Mouse (Mus musculus) kidney, embryonic 14.5 days (tissue): ENCODE data around the gene Slc2a4. TPM values are rescaled to one million over a fixed set of nuclear protein-coding genes. Genes with fewer than 3 reads are reported as not detected.
"Not testable (repeated sequence)": the region's sequence is repeated elsewhere in the genome, so short reads cannot be mapped to it uniquely, and the experiment has no call there.

Source experiments
- ATAC-seq: fragments of 200-750 bp; cut with Nextera tagmentation; 2 replicates; pipeline ENCODE4 v1.8.0; 2017; ENCODE audit warnings: moderate number of reproducible peaks, mild to moderate bottlenecking, moderate TSS enrichment, moderate library complexity; ENCODE audit not compliant: low FRiP score, low TSS enrichment
- H3K27ac ChIP-seq: fragments of 300-500 bp; sonication (generic); 2 replicates; pipeline ENCODE4 v1.5.1; 2014; ENCODE audit warnings: low read depth, mild to moderate bottlenecking, low read length, moderate library complexity, mixed read lengths
- H3K27me3 ChIP-seq: fragments of 300-500 bp; sonication (generic); 2 replicates; pipeline ENCODE4 v1.6.1; 2014; ENCODE audit warnings: mild to moderate bottlenecking, low read length; ENCODE audit not compliant: control insufficient read depth, insufficient read depth
- H3K36me3 ChIP-seq: fragments of 300-500 bp; sonication (generic); 2 replicates; pipeline ENCODE4 v1.6.1; 2014; ENCODE audit warnings: low read length, mixed read lengths; ENCODE audit not compliant: control insufficient read depth, insufficient read depth
- H3K4me1 ChIP-seq: fragments of 300-500 bp; sonication (generic); 2 replicates; pipeline ENCODE4 v1.6.1; 2014; ENCODE audit warnings: low read length, mixed read lengths; ENCODE audit not compliant: control insufficient read depth, insufficient read depth
- H3K4me2 ChIP-seq: fragments of 300-500 bp; sonication (generic); replicated peaks from 2 replicates; pipeline ENCODE4 v1.6.1; 2014; ENCODE audit warnings: low read depth, mild to moderate bottlenecking, low read length
- H3K4me3 ChIP-seq: fragments of 300-500 bp; sonication (generic); 2 replicates; pipeline ENCODE4 v1.5.1; 2014; ENCODE audit warnings: mild to moderate bottlenecking, low read length
- H3K9ac ChIP-seq: fragments of 300-500 bp; sonication (generic); 2 replicates; pipeline ENCODE4 v1.6.1; 2014; ENCODE audit warnings: low read depth, mild to moderate bottlenecking, low read length, moderate library complexity
- H3K9me3 ChIP-seq: fragments of 300-500 bp; sonication (generic); 2 replicates; pipeline ENCODE4 v1.6.1; 2016; ENCODE audit warnings: low read length; ENCODE audit not compliant: control insufficient read depth
- WGBS: fragments of 180-500 bp; shearing (Covaris S2); extraction: QIAGEN DNeasy Blood & Tissue Kit; methylation state at CpG from one replicate; pipeline ENCODE4 v1.1.7; 2014; 5-methylcytosine and 5-hydroxymethylcytosine counted together
- polyA plus RNA-seq: library from polyadenylated mRNA; unstranded; fragments of >200 nt; fragmentation: Nextera tagmentation; extraction: Ambion mirVana; gene quantifications from 2 replicates; pipeline ENCODE4 v1.2.1, GENCODE M21; 2014

Gene Slc2a4
- polyA plus RNA-seq, 1 experiment from 2014 or later, result 14.1 TPM

DNA sequence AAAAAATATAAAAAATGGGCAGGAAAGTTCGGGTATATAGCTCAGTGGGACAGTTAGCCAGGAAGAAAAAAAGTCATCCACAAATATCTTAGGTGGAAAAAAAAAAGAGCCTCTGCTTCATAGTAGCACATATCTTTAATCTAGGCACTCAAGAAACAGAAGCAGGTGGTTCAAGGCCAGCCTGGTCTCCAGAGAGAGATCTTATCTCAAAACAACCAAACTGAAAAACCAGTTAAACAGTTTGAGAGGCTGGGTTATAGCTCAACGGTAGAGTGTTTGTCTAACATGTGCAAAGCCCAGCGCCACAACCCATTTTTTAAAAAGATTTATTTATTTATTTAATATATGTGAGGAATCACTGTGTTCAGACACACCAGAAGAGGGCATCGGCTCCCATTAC lies 14.9 kb downstream of the Slc2a4 start:
- no peaks in the 10 kb centered on the region for H3K9me3 ChIP-seq
- no peak for ATAC-seq
- H3K27me3 ChIP-seq, result peaks cover 9% of the 10 kb centered on the region; the same call in 1 of the 2 replicates
- WGBS, result 74% methylated on average over 4 of the region's 4 CpGs
- H3K4me1 ChIP-seq, result peaks cover 13% of the 10 kb centered on the region
- no peak overlapping the region for H3K27ac ChIP-seq
- H3K4me3 ChIP-seq, result no peak overlapping the region
- no peaks in the 10 kb centered on the region for H3K36me3 ChIP-seq
- no peak overlapping the region for H3K9ac ChIP-seq
- no peak overlapping the region for H3K4me2 ChIP-seq

DNA sequence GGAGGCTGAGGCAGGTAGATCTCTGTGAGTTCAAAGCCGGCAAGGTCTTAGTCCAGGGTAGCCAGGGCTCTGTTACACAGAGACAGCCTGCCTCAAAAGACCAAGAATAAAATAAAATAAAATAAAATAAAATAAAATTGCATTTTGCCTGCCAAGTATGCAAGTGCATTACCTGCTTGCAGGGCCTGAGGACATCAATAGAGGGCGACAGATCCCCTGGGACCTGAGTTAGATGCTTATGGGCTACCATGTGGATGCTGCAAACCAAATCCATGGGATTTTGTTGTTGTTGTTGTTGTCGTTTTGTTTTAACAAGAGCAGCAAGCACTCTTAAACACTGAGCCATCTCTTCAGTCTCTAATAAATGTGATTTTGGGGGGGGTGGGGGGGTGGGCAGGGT lies 15.7 kb downstream of the Slc2a4 start:
- Histone ChIP-seq H3K27ac (no peak overlapping the region), H3K9ac (no peak overlapping the region), H3K36me3 (no peaks in the 10 kb centered on the region), H3K4me1 (peaks cover 12% of the 10 kb centered on the region), H3K4me3 (no peak overlapping the region), H3K9me3 (no peaks in the 10 kb centered on the region), H3K27me3 (peaks cover 6% of the 10 kb centered on the region; the same call in 1 of the 2 replicates), H3K4me2 (no peak overlapping the region)
- WGBS, result 52% methylated on average over 3 of the region's 3 CpGs
- no peak for ATAC-seq

- no peak overlapping the region for H3K27ac ChIP-seq
- ATAC-seq, result no peak
- no peak overlapping the region for H3K4me2 ChIP-seq
- no peaks in the 10 kb centered on the region for H3K9me3 ChIP-seq
- H3K27me3 ChIP-seq, result peaks cover 6% of the 10 kb centered on the region; the same call in 1 of the 2 replicates
- no peak overlapping the region for H3K4me3 ChIP-seq
- H3K4me1 ChIP-seq, result peaks cover 9% of the 10 kb centered on the region
- 80% methylated on average over 8 of the region's 8 CpGs for WGBS
- H3K36me3 ChIP-seq, result no peaks in the 10 kb centered on the region
- H3K9ac ChIP-seq, result no peak overlapping the region
These were observed 16.2 kb downstream of the Slc2a4 start for GRCm38 (mm10) chr11:69931769-69932168.

- WGBS, result 67% methylated on average over 3 of the region's 3 CpGs
- Histone ChIP-seq H3K9ac (no peak overlapping the region), H3K9me3 (no peaks in the 10 kb centered on the region), H3K4me3 (no peak overlapping the region), H3K36me3 (no peaks in the 10 kb centered on the region), H3K4me1 (peaks cover 9% of the 10 kb centered on the region), H3K4me2 (no peak overlapping the region), H3K27me3 (peaks cover 3% of the 10 kb centered on the region; the same call in 1 of the 2 replicates), H3K27ac (no peak overlapping the region)
- ATAC-seq, result no peak
These were observed 16.9 kb downstream of the Slc2a4 start for GRCm38 (mm10) chr11:69930967-69931537.

GRCm38 (mm10) chr11:69930176-69930575 lies 17.8 kb downstream of the Slc2a4 start:
- H3K36me3 ChIP-seq, ATAC-seq: not testable (repeated sequence)
- WGBS, result 89% methylated on average over 8 of the region's 8 CpGs

DNA sequence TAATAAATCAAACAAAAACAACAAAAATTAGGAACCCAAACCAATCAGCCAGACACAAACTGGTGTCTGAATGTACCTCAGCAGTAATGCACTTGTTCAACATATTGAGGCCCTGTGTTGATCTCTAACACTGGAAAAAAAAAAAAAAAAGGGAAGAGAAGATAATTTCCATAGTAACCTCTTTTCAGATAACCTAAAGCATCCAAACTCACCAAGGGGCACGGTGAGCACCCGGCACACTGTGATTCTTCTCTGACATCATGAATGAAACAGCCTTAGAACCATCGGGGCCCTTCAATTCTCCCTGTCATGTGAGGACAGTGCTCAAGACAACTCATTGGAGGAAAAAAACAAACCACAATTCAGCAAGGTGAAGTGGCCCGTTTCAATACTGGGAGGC lies 18.3 kb downstream of the Slc2a4 start:
- Histone ChIP-seq H3K9ac (no peak overlapping the region), H3K4me3 (no peak overlapping the region), H3K36me3 (no peaks in the 10 kb centered on the region), H3K4me2 (no peak overlapping the region), H3K9me3 (no peaks in the 10 kb centered on the region), H3K27me3 (no peaks in the 10 kb centered on the region), H3K27ac (no peak overlapping the region), H3K4me1 (peaks cover 5% of the 10 kb centered on the region; the same call in 1 of the 2 replicates)
- WGBS, result 82% methylated on average over 4 of the region's 4 CpGs
- ATAC-seq, result no peak

More at GRCm38 (mm10) chr11:69930176-69930575, 17.8 kb downstream of the Slc2a4 start:
- H3K9me3 ChIP-seq, H3K4me3 ChIP-seq, H3K4me1 ChIP-seq, H3K27ac ChIP-seq, H3K9ac ChIP-seq, H3K27me3 ChIP-seq, H3K4me2 ChIP-seq: not testable (repeated sequence)

GRCm38 (mm10) chr11:69927501-69927900 lies 20.5 kb downstream of the Slc2a4 start:
- WGBS, result 96% methylated on average over 2 of the region's 2 CpGs
- Histone ChIP-seq H3K4me2 (no peak overlapping the region), H3K9me3 (no peaks in the 10 kb centered on the region), H3K9ac (no peak overlapping the region), H3K27me3 (no peaks in the 10 kb centered on the region), H3K36me3 (no peaks in the 10 kb centered on the region), H3K4me1 (peaks cover 5% of the 10 kb centered on the region; the same call in 1 of the 2 replicates), H3K27ac (no peak overlapping the region), H3K4me3 (no peak overlapping the region)
- no peak for ATAC-seq

DNA sequence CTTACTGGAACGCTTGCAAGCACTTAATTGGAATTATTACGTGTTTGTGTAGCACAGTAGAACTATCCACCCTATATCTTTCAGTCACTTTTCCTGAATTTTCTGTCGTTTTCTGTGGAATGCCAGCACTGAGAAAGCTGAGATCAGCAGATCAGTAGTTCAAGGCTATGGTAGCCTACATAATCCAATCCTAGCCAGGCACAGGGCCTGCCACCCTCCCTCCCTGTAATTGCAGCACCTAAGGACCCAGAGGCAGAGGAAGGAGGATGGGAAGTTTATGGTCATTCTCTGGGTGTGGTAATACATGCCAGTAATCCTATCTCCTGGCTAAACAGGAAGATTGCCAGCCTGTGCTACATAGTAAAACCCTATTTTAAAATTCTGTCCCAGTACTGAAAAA lies 25.2 kb downstream of the Slc2a4 start:
- WGBS, result 67% methylated on average over 3 of the region's 3 CpGs
- Histone ChIP-seq H3K9me3 (no peaks in the 10 kb centered on the region), H3K27me3 (no peaks in the 10 kb centered on the region), H3K4me1 (peaks cover 11% of the 10 kb centered on the region), H3K4me2 (no peak overlapping the region), H3K27ac (0 out of 2 replicates have a peak overlapping the region, but pooled peaks have one; percentile 98), H3K36me3 (peaks cover 16% of the 10 kb centered on the region), H3K4me3 (no peak overlapping the region), H3K9ac (no peak overlapping the region)
- ATAC-seq, result no peak

DNA sequence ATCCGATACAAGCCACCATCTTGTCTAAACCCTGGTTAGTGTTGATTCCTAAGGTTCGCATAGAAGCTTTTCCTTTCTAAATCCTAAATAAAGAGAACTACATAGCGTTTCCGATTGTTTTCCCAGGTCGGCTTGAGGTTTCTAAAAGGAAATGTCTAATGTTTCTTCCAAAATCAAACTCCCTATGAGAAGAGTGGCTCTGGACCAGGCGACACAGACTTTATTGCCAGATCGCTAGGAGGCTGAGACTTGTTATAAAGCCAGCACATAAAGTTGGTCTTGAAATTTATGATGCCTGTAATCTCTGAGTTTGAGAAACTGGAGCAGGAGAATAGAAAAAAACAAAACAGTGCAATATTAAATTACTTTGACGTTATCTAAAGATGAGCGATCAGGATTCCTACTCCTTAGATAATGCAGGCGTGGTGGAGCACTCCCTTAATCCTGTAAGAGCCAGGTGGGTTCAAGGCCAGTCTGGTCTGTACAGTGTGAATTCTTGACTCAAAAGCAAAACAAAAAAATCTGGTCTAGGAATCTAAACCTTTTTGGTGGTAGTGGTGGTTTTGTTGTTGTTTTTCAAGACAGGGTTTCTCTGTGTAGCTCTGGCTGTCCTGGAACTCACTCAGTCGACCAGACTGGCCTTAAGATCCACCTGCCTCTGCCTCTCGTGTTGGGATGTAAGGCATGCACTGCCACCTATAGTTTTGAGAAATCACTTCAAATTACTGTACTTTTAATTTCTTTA lies 25.8 kb downstream of the Slc2a4 start:
- H3K27ac ChIP-seq, result peak overlapping the region; percentile 98
- peak overlapping the region; percentile 56 for H3K4me2 ChIP-seq
- no peak for ATAC-seq
- peak overlapping the region; percentile 59 for H3K9ac ChIP-seq
- H3K36me3 ChIP-seq, result peaks cover 22% of the 10 kb centered on the region
- peaks cover 11% of the 10 kb centered on the region for H3K4me1 ChIP-seq
- H3K4me3 ChIP-seq, result peak overlapping the region; percentile 87
- H3K27me3 ChIP-seq, result no peaks in the 10 kb centered on the region
- 3% methylated on average over 12 of the region's 12 CpGs for WGBS
- no peaks in the 10 kb centered on the region for H3K9me3 ChIP-seq
